Mouse (Mus musculus) limb, embryonic 14.5 days (tissue): ENCODE measurements around the gene Phb. TPM values are rescaled to one million over a fixed set of nuclear protein-coding genes. Genes with fewer than 3 reads are reported as not detected.
"Not testable (repeated sequence)": the region's sequence is repeated elsewhere in the genome, so short reads cannot be mapped to it uniquely, and the experiment has no call there.

Experiments
- ATAC-seq: fragments of 200-750 bp; cut with Nextera tagmentation; 2 replicates; pipeline ENCODE4 v1.8.0; 2017; ENCODE audit warnings: low read depth, moderate number of reproducible peaks, moderate TSS enrichment; ENCODE audit not compliant: low FRiP score
- DNase-seq: peaks from one replicate; pipeline ENCODE4 v3.0.0-alpha.2; 2015; ENCODE audit warnings: low spot score
- H3K27ac ChIP-seq: fragments of 300-500 bp; sonication (generic); replicated peaks from 2 replicates; pipeline ENCODE4 v1.5.1; 2014; ENCODE audit warnings: low read depth, mild to moderate bottlenecking, low read length, moderate library complexity, mixed read lengths
- H3K27me3 ChIP-seq: fragments of 300-500 bp; sonication (generic); 2 replicates; pipeline ENCODE4 v1.6.1; 2014; ENCODE audit warnings: low read length, mixed read lengths; ENCODE audit not compliant: control insufficient read depth, insufficient read depth
- H3K36me3 ChIP-seq: fragments of 300-500 bp; sonication (generic); 2 replicates; pipeline ENCODE4 v1.6.1; 2014; ENCODE audit warnings: mild to moderate bottlenecking, low read length, moderate library complexity, mixed read lengths; ENCODE audit not compliant: control insufficient read depth, insufficient read depth
- H3K4me1 ChIP-seq: fragments of 300-500 bp; sonication (generic); 2 replicates; pipeline ENCODE4 v1.6.1; 2014; ENCODE audit warnings: antibody characterized with exemption, low read length, mixed read lengths; ENCODE audit not compliant: control insufficient read depth, insufficient read depth
- H3K4me2 ChIP-seq: fragments of 300-500 bp; sonication (generic); replicated peaks from 2 replicates; pipeline ENCODE4 v1.6.1; 2014; ENCODE audit warnings: low read depth, mild to moderate bottlenecking, low read length, moderate library complexity; ENCODE audit not compliant: severe bottlenecking
- H3K4me3 ChIP-seq: fragments of 300-500 bp; sonication (generic); replicated peaks from 2 replicates; pipeline ENCODE4 v1.5.1; 2014; ENCODE audit warnings: low read length
- H3K9ac ChIP-seq: fragments of 300-500 bp; sonication (generic); 2 replicates; pipeline ENCODE4 v1.6.1; 2014; ENCODE audit warnings: mild to moderate bottlenecking, low read depth, low read length, moderate library complexity; ENCODE audit not compliant: severe bottlenecking
- H3K9me3 ChIP-seq: fragments of 300-500 bp; sonication (generic); 2 replicates; pipeline ENCODE4 v1.6.1; 2016; ENCODE audit warnings: low read length; ENCODE audit not compliant: control insufficient read depth
- POLR2A ChIP-seq: fragments of 200-500 bp; IDR thresholded peaks from 2 replicates; pipeline ENCODE4 v1.8.0; 2012; ENCODE audit warnings: inconsistent platforms, mild to moderate bottlenecking, moderate library complexity, borderline replicate concordance; ENCODE audit not compliant: insufficient read depth, insufficient read length; ENCODE audit errors: extremely low read depth
- WGBS: fragments of 180-500 bp; shearing (Covaris S2); extraction: QIAGEN DNeasy Blood & Tissue Kit; methylation state at CpG from one replicate; pipeline ENCODE4 v1.1.7; 2014; 5-methylcytosine and 5-hydroxymethylcytosine counted together
- polyA plus RNA-seq, 2 experiments: library from polyadenylated mRNA; depleted of rRNA in 1 of 2; stranded (reverse) in 1 of 2; unstranded in 1 of 2; fragments of >200 nt; fragmentation: Nextera tagmentation in 1 of 2; extraction: Ambion mirVana in 1 of 2; gene quantifications; 2 replicates each; pipeline versions ENCODE4 v1.2.1 to v1.2.3; 2012 to 2014

Phb gene
- polyA plus RNA-seq, 2 experiments: 226 to 309 TPM

DNA sequence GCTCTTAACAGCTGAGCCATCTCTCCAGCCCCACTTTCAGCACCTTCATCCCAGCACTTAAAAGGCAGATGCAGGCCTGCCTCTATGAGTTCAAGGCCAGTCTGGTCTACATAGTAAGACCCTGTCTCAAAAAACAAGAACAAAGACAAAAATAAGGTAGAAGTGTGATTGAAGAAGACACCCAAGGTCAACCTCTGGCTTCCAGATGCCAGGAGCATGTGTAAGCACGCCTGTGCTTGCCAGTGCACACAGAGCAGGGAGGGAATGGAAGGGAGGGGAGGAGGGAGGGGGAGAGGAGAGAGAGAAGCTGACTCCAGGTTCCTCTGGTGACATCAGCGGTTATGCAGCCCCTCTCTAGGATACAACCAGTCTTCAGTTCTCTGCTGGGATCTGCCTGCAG, 16.8 kb upstream of the Phb start:
- no peak for TF ChIP-seq POLR2A
- Histone ChIP-seq H3K9me3 (no peaks in the 10 kb centered on the region), H3K27me3 (peaks cover 14% of the 10 kb centered on the region), H3K27ac (no peak overlapping the region), H3K4me3 (no peak overlapping the region), H3K4me1 (peaks cover 18% of the 10 kb centered on the region), H3K9ac (no peak overlapping the region), H3K4me2 (no peak overlapping the region), H3K36me3 (no peaks in the 10 kb centered on the region)
- no peak for DNase-seq
- 40% methylated on average over 2 of the region's 2 CpGs for WGBS
- no peak for ATAC-seq

GRCm38 (mm10) chr11:95650981-95651380, 15.8 kb upstream of the Phb start:
- DNase-seq (no peak), ATAC-seq (no peak)
- H3K9ac ChIP-seq: no peak overlapping the region
- H3K4me2 ChIP-seq: no peak overlapping the region
- no peak overlapping the region for H3K4me3 ChIP-seq
- no peak overlapping the region for H3K27ac ChIP-seq
- WGBS: 67% methylated on average over 9 of the region's 9 CpGs
- no peaks in the 10 kb centered on the region for H3K9me3 ChIP-seq
- peaks cover 9% of the 10 kb centered on the region; the same call in 1 of the 2 replicates for H3K4me1 ChIP-seq
- H3K36me3 ChIP-seq: no peaks in the 10 kb centered on the region
- H3K27me3 ChIP-seq: peaks cover 5% of the 10 kb centered on the region
- no peak for TF ChIP-seq POLR2A

- Histone ChIP-seq H3K9me3 (no peaks in the 10 kb centered on the region), H3K4me1 (no peaks in the 10 kb centered on the region), H3K27me3 (no peaks in the 10 kb centered on the region), H3K36me3 (no peaks in the 10 kb centered on the region), H3K4me3 (no peak overlapping the region), H3K9ac (no peak overlapping the region), H3K4me2 (no peak overlapping the region), H3K27ac (no peak overlapping the region)
- no peak for TF ChIP-seq POLR2A
- ATAC-seq (no peak), DNase-seq (no peak)
- 74% methylated on average over 4 of the region's 4 CpGs for WGBS
Measured at GRCm38 (mm10) chr11:95657449-95657848, 9.3 kb upstream of the Phb start.

- Histone ChIP-seq H3K4me1 (peaks cover 6% of the 10 kb centered on the region), H3K36me3 (peaks cover 38% of the 10 kb centered on the region), H3K9me3 (no peaks in the 10 kb centered on the region), H3K27me3 (no peaks in the 10 kb centered on the region), H3K27ac (peak overlapping the region; percentile 35), H3K9ac (peak overlapping the region; percentile 61), H3K4me2 (peak overlapping the region; percentile 58), H3K4me3 (peak overlapping the region; percentile 62)
- no peak for TF ChIP-seq POLR2A
- ATAC-seq (no peak), DNase-seq (no peak)
- WGBS: under 1% methylated on average over 11 of the region's 11 CpGs
Measured at GRCm38 (mm10) chr11:95667177-95667576, 420 bp downstream of the Phb start.

DNA sequence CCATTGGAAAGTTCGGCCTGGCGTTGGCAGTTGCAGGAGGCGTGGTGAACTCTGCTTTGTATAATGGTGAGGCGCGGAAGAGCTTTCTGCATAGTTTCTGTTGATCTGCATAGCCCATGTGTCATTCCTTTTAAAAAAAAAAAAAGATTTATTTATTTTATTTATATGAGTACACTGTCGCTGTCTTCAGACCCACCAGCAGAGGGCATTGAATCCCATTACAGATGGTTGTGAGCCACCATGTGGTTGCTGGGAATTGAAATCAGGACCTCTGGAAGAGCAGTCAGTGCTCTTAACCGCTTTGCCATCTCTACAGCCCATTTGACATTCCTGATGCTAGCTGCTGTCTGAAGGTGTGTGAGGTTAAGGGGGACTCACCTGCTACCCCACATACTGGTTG, 1.3 kb downstream of the Phb start:
- peaks cover 42% of the 10 kb centered on the region for H3K36me3 ChIP-seq
- H3K27ac ChIP-seq, H3K9me3 ChIP-seq, H3K4me1 ChIP-seq, ATAC-seq, DNase-seq, H3K27me3 ChIP-seq, H3K9ac ChIP-seq: not testable (repeated sequence)
- H3K4me3 ChIP-seq: peak overlapping the region; percentile 62; the same call in 1 of the 2 replicates
- H3K4me2 ChIP-seq: peak overlapping the region; percentile 58; the same call in 1 of the 2 replicates
- WGBS: 92% methylated on average over 7 of the region's 7 CpGs

- DNase-seq: no peak
- no peak overlapping the region for H3K4me3 ChIP-seq
- peaks cover 75% of the 10 kb centered on the region for H3K36me3 ChIP-seq
- no peak for TF ChIP-seq POLR2A
- no peaks in the 10 kb centered on the region for H3K27me3 ChIP-seq
- no peak overlapping the region for H3K4me2 ChIP-seq
- H3K27ac ChIP-seq: no peak overlapping the region
- H3K9me3 ChIP-seq: no peaks in the 10 kb centered on the region
- 91% methylated on average over 14 of the region's 14 CpGs for WGBS
- H3K4me1 ChIP-seq: peaks cover 14% of the 10 kb centered on the region
- H3K9ac ChIP-seq: no peak overlapping the region
- no peak for ATAC-seq
Measured at GRCm38 (mm10) chr11:95675498-95675897, 8.7 kb downstream of the Phb start.
